Mouse (Mus musculus): ENCODE data around the gene Mrpl39.

DNA sequence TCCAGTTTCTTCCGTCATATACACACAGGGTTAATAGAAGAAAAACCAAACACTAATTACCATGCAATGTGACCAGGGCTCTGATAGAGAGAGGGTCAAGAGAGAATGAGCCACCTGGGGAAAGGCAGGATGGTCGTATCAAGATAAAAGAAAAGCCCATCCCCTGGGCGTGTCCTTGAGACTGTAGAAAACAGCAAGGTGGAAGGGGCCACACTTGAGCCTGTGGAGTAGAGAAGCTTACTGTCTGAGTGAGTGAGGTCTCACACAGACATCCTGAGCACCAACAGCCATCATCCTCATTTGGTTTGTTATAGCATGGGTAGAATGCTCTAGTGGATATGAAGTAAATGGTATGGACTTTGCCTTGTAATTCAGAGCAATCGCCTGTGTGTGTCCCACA lies 27.7 kb downstream of the Mrpl39 start:
- TF ChIP-seq CTCF (IDR thresholded peaks at IDR 0.05; ENCODE audit: low read depth, low read length), result no peak
- TF ChIP-seq POLR2AphosphoS5 (IDR thresholded peaks at IDR 0.05; ENCODE audit: insufficient replicate concordance, low read depth, low read length), result no peak

All from G1E (cell line).